Mouse (Mus musculus) stomach, embryonic 15.5 days (tissue): Measurements from ENCODE around the gene Gpsm3. TPM values are rescaled to one million over a fixed set of nuclear protein-coding genes. Genes with fewer than 3 reads are reported as not detected.

ENCODE experiments used
- ATAC-seq: fragments of 200-750 bp; cut with Nextera tagmentation; 2 replicates; pipeline ENCODE4 v1.8.0; 2017; ENCODE audit warnings: low read depth, moderate number of reproducible peaks, moderate TSS enrichment; ENCODE audit not compliant: insufficient read depth, low FRiP score
- H3K27ac ChIP-seq: fragments of 300-500 bp; sonication (generic); 2 replicates; pipeline ENCODE4 v1.5.1; 2015; ENCODE audit warnings: mild to moderate bottlenecking, inconsistent platforms
- H3K27me3 ChIP-seq: fragments of 300-500 bp; sonication (generic); replicated peaks from 2 replicates; pipeline ENCODE4 v1.6.1; 2015; ENCODE audit warnings: inconsistent platforms
- H3K36me3 ChIP-seq: fragments of 300-500 bp; sonication (generic); 2 replicates; pipeline ENCODE4 v1.6.1; 2015; ENCODE audit warnings: inconsistent platforms
- H3K4me1 ChIP-seq: fragments of 300-500 bp; sonication (generic); 2 replicates; pipeline ENCODE4 v1.6.1; 2015; ENCODE audit warnings: inconsistent platforms
- H3K4me2 ChIP-seq: fragments of 300-500 bp; sonication (generic); 2 replicates; pipeline ENCODE4 v1.6.1; 2015; ENCODE audit warnings: mild to moderate bottlenecking, inconsistent platforms
- H3K4me3 ChIP-seq: fragments of 300-500 bp; sonication (generic); replicated peaks from 2 replicates; pipeline ENCODE4 v1.5.1; 2015; ENCODE audit warnings: inconsistent platforms
- H3K9ac ChIP-seq: fragments of 300-500 bp; sonication (generic); 2 replicates; pipeline ENCODE4 v1.6.1; 2015; ENCODE audit warnings: inconsistent platforms
- H3K9me3 ChIP-seq: fragments of 300-500 bp; sonication (generic); 2 replicates; pipeline ENCODE4 v1.6.1; 2016; ENCODE audit warnings: inconsistent platforms
- WGBS: fragments of 180-500 bp; shearing (Covaris S2); methylation state at CpG from one replicate; pipeline ENCODE4 v1.1.7; 2015; 5-methylcytosine and 5-hydroxymethylcytosine counted together
- polyA plus RNA-seq: library from polyadenylated mRNA; unstranded; fragments of >200 nt; fragmentation: Nextera tagmentation; extraction: Ambion mirVana; gene quantifications from 2 replicates; pipeline ENCODE4 v1.2.1, GENCODE M21; 2015

The Gpsm3 gene
- polyA plus RNA-seq, 1 experiment from 2014 or later = 11.9 TPM

- no peaks in the 10 kb centered on the region for H3K27me3 ChIP-seq
- H3K4me2 ChIP-seq = no peak overlapping the region
- WGBS = 50% methylated on average over 3 of the region's 3 CpGs
- H3K9ac ChIP-seq = no peak overlapping the region
- no peak for ATAC-seq
- no peaks in the 10 kb centered on the region for H3K9me3 ChIP-seq
- no peak overlapping the region for H3K4me3 ChIP-seq
- H3K36me3 ChIP-seq = no peaks in the 10 kb centered on the region
- peaks cover 9% of the 10 kb centered on the region; the same call in 1 of the 2 replicates for H3K4me1 ChIP-seq
- no peak overlapping the region for H3K27ac ChIP-seq
These were observed 27.0 kb upstream of the Gpsm3 start for GRCm38 (mm10) chr17:34562595-34562994.

DNA sequence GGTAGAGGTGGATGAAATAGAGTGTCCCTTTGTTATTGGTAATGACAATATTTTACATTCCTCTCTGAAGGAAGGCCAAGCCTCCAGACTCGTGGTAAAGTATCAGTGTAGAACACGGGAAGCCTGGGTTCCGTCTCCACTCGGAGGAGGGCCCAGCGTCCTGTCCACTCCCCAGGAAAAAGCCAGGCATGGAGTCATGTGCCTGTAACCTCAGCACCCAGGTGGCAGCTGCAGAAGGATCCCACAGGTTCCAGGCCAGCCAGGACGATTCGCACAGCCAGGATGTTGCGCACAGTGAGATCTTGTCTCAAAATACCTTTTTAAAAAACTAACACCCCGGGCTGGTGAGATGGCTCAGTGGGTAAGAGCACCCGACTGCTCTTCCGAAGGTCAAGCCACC is 26.3 kb upstream of the Gpsm3 start:
- 70% methylated on average over 11 of the region's 11 CpGs for WGBS
- H3K36me3 ChIP-seq = no peaks in the 10 kb centered on the region

DNA sequence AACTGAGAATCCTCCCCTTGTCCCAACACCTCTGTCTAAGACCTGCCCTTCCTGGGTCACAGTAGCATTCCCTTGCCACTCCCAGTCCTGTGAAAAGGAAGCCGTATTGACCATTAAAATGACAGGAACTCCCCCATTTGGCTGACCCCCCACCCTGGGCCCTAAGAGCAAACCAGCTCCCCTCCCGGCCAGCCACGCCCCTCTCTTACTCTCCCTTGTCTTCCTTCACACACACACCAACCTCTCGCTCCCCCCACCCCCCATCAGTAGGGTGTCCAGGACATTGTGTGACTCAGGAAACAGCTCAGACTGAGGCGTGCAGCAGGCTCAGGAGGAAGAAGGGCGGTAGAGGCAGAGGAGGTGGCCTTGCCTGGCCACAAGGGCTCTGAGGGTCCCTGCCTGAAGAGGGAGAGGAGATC is 25.6 kb upstream of the Gpsm3 start, which contains the start of gene Notch4:
TSS of gene Notch4 (plus strand) at position 266 of the 419 bp plus-strand sequence.
- no peaks in the 10 kb centered on the region for H3K27me3 ChIP-seq
- no peaks in the 10 kb centered on the region for H3K9me3 ChIP-seq
- peak within 1 kb of the TSS; percentile 12; the same call in 1 of the 2 replicates for H3K4me3 ChIP-seq
- no peak within 1 kb of the TSS for H3K9ac ChIP-seq
- H3K4me2 ChIP-seq = peak within 1 kb of the TSS; percentile 34
- H3K36me3 ChIP-seq = no peaks in the 10 kb centered on the region
- H3K27ac ChIP-seq = peak within 1 kb of the TSS; percentile 63
- 14% methylated on average over 6 of the region's 6 CpGs for WGBS
- peak; percentile 20; the same call in 1 of the 2 replicates for ATAC-seq
- H3K4me1 ChIP-seq = peaks cover 9% of the 10 kb centered on the region; the same call in 1 of the 2 replicates

More for the DNA sequence above, 26.3 kb upstream of the Gpsm3 start:
- no peak overlapping the region for H3K4me2 ChIP-seq
- no peak for ATAC-seq
- H3K9me3 ChIP-seq = no peaks in the 10 kb centered on the region
- H3K4me1 ChIP-seq = peaks cover 9% of the 10 kb centered on the region; the same call in 1 of the 2 replicates
- H3K9ac ChIP-seq = no peak overlapping the region
- H3K27ac ChIP-seq = peak overlapping the region; percentile 11; the same call in 1 of the 2 replicates
- H3K27me3 ChIP-seq = no peaks in the 10 kb centered on the region
- H3K4me3 ChIP-seq = no peak overlapping the region

- no peak for ATAC-seq
- peak overlapping the region; percentile 34 for H3K4me2 ChIP-seq
- H3K27me3 ChIP-seq = no peaks in the 10 kb centered on the region
- H3K9me3 ChIP-seq = no peaks in the 10 kb centered on the region
- H3K4me1 ChIP-seq = peaks cover 9% of the 10 kb centered on the region; the same call in 1 of the 2 replicates
- WGBS = 54% methylated on average over 3 of the region's 3 CpGs
- H3K36me3 ChIP-seq = no peaks in the 10 kb centered on the region
- peak overlapping the region; percentile 63 for H3K27ac ChIP-seq
- no peak overlapping the region for H3K9ac ChIP-seq
- 0 out of 2 replicates have a peak overlapping the region, but pooled peaks have one; percentile 12 for H3K4me3 ChIP-seq
These were observed 24.8 kb upstream of the Gpsm3 start for GRCm38 (mm10) chr17:34564796-34565195.

GRCm38 (mm10) chr17:34567311-34567710 is 22.3 kb upstream of the Gpsm3 start:
- H3K9me3 ChIP-seq = no peaks in the 10 kb centered on the region
- no peak overlapping the region for H3K9ac ChIP-seq
- 49% methylated on average over 9 of the region's 9 CpGs for WGBS
- no peaks in the 10 kb centered on the region for H3K27me3 ChIP-seq
- H3K36me3 ChIP-seq = no peaks in the 10 kb centered on the region
- H3K4me1 ChIP-seq = peaks cover 9% of the 10 kb centered on the region; the same call in 1 of the 2 replicates
- no peak overlapping the region for H3K27ac ChIP-seq
- H3K4me3 ChIP-seq = no peak overlapping the region
- no peak overlapping the region for H3K4me2 ChIP-seq
- no peak for ATAC-seq

- no peaks in the 10 kb centered on the region for H3K9me3 ChIP-seq
- no peak overlapping the region for H3K9ac ChIP-seq
- H3K4me1 ChIP-seq = peaks cover 9% of the 10 kb centered on the region; the same call in 1 of the 2 replicates
- H3K4me2 ChIP-seq = no peak overlapping the region
- H3K4me3 ChIP-seq = no peak overlapping the region
- no peak for ATAC-seq
- H3K27me3 ChIP-seq = no peaks in the 10 kb centered on the region
- 71% methylated on average over 13 of the region's 13 CpGs for WGBS
- no peaks in the 10 kb centered on the region for H3K36me3 ChIP-seq
- no peak overlapping the region for H3K27ac ChIP-seq
These were observed 21.2 kb upstream of the Gpsm3 start for GRCm38 (mm10) chr17:34568421-34568820.

DNA sequence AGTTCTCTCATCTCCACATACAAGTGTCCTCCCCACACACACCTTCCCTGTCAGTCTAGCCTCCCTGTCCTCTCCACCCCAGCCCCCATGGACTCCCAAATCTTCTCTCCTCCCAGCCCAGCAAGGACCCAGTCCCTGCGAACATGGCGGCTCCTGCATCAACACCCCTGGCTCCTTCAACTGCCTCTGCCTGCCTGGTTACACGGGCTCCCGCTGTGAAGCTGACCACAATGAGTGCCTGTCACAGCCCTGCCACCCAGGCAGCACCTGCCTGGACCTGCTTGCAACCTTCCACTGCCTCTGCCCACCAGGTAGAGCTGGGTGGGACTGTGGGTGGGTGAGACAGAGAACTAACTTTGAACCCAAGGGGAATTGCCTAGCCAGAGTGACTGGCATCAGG is 19.7 kb upstream of the Gpsm3 start:
- H3K27me3 ChIP-seq = no peaks in the 10 kb centered on the region
- no peaks in the 10 kb centered on the region for H3K36me3 ChIP-seq
- H3K4me3 ChIP-seq = no peak overlapping the region
- no peak for ATAC-seq
- no peak overlapping the region for H3K9ac ChIP-seq
- H3K4me2 ChIP-seq = no peak overlapping the region
- H3K9me3 ChIP-seq = no peaks in the 10 kb centered on the region
- no peak overlapping the region for H3K27ac ChIP-seq
- 67% methylated on average over 4 of the region's 4 CpGs for WGBS
- no peaks in the 10 kb centered on the region for H3K4me1 ChIP-seq

DNA sequence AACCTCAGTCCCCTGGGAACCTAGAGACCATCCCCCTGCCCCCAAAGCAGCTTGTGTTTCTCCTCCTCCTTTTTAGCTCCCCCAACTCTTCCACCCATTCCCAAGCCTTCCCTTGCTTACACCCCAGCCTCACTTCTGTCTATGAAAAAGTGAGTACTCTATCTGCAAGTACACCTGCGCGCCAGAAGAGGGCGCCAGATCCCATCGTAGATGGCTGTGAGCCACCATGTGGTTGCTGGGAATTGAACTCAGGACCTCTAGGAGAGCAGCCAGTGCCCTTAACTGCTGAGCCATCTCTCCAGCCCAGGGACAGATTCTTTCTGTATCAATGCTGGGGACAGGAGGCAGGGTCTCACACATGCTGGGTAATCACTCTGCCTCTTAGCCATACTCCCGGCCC is 17.7 kb upstream of the Gpsm3 start:
- ATAC-seq = no peak
- WGBS = 18% methylated on average over 5 of the region's 5 CpGs

GRCm38 (mm10) chr17:34572361-34572760 is 17.2 kb upstream of the Gpsm3 start:
- no peak overlapping the region for H3K4me3 ChIP-seq
- peaks cover 9% of the 10 kb centered on the region for H3K4me1 ChIP-seq
- no peaks in the 10 kb centered on the region for H3K27me3 ChIP-seq
- H3K9ac ChIP-seq = no peak overlapping the region
- 16% methylated on average over 15 of the region's 15 CpGs for WGBS
- H3K36me3 ChIP-seq = no peaks in the 10 kb centered on the region
- ATAC-seq = no peak
- H3K4me2 ChIP-seq = no peak overlapping the region
- no peak overlapping the region for H3K27ac ChIP-seq
- no peaks in the 10 kb centered on the region for H3K9me3 ChIP-seq

More for the DNA sequence above, 17.7 kb upstream of the Gpsm3 start:
- Histone ChIP-seq H3K9me3 (no peaks in the 10 kb centered on the region), H3K27me3 (no peaks in the 10 kb centered on the region), H3K27ac (no peak overlapping the region), H3K4me3 (no peak overlapping the region), H3K4me2 (no peak overlapping the region), H3K4me1 (peaks cover 7% of the 10 kb centered on the region), H3K36me3 (no peaks in the 10 kb centered on the region), H3K9ac (no peak overlapping the region)

DNA sequence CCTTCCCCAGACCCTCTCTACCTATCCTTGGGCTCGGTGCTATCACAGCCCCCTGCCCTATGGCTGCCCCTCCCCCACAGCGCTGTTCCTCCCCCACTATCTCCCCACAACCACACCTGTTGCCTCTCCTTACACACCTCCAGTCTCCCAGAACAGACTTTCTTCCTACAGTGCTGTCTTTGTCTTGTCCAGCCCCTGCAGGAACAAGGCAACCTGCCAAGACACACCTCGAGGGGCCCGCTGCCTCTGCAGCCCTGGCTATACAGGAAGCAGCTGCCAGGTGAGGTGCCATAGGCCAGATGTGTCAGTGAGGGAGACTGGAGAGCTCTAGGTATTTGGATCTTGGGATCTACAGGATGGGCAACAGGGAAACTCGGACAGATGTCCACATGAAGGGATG is 13.0 kb upstream of the Gpsm3 start:
- Histone ChIP-seq H3K4me1 (peaks cover 12% of the 10 kb centered on the region), H3K27me3 (no peaks in the 10 kb centered on the region), H3K4me2 (no peak overlapping the region), H3K4me3 (no peak overlapping the region), H3K27ac (no peak overlapping the region), H3K9ac (no peak overlapping the region), H3K36me3 (no peaks in the 10 kb centered on the region), H3K9me3 (no peaks in the 10 kb centered on the region)
- peak; percentile 59; the same call in 1 of the 2 replicates for ATAC-seq
- 57% methylated on average over 5 of the region's 5 CpGs for WGBS

DNA sequence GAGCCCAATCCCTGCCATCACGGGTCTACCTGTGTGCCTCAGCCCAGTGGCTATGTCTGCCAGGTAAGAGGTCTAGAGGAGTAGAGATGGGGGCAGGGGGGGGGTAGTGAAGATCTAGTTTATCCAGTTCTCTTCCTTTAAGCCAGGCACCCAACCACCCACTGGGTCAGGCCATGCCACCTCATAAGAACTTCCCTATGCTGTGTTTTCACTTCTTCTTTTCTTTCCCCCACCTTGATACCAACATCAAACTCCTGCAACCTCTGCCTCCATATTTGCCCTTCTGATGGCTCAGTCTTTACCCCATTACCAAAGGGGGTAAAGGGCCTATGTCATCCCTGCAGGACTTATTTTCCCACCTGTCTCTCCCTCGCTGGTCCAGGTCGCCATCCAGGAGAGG is 11.5 kb upstream of the Gpsm3 start:
- H3K27ac ChIP-seq = no peak overlapping the region
- no peak for ATAC-seq
- H3K4me3 ChIP-seq = no peak overlapping the region
- no peak overlapping the region for H3K9ac ChIP-seq
- 90% methylated on average over 3 of the region's 3 CpGs for WGBS
- no peaks in the 10 kb centered on the region for H3K9me3 ChIP-seq
- H3K27me3 ChIP-seq = no peaks in the 10 kb centered on the region
- no peaks in the 10 kb centered on the region for H3K36me3 ChIP-seq
- peaks cover 12% of the 10 kb centered on the region for H3K4me1 ChIP-seq
- no peak overlapping the region for H3K4me2 ChIP-seq

GRCm38 (mm10) chr17:34582528-34582927 is 7.1 kb upstream of the Gpsm3 start:
- H3K36me3 ChIP-seq = no peaks in the 10 kb centered on the region
- H3K9ac ChIP-seq = no peak overlapping the region
- no peak for ATAC-seq
- H3K27ac ChIP-seq = no peak overlapping the region
- H3K4me2 ChIP-seq = no peak overlapping the region
- no peak overlapping the region for H3K4me3 ChIP-seq
- H3K9me3 ChIP-seq = no peaks in the 10 kb centered on the region
- 79% methylated on average over 12 of the region's 12 CpGs for WGBS
- H3K4me1 ChIP-seq = peaks cover 15% of the 10 kb centered on the region
- no peaks in the 10 kb centered on the region for H3K27me3 ChIP-seq

DNA sequence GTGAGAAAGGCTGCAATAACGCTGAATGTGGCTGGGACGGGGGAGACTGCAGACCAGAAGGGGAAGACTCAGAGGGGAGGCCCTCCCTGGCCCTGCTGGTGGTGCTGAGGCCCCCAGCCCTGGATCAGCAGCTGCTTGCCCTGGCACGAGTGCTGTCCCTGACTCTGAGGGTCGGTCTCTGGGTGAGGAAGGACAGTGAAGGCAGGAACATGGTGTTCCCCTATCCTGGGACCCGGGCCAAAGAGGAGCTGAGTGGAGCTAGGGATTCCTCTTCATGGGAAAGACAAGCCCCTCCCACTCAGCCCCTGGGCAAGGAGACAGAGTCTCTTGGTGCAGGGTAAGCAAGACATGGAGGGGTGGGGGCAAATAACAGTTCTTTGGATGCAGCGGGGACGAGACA is 6.2 kb upstream of the Gpsm3 start:
- ATAC-seq = no peak
- Histone ChIP-seq H3K27me3 (no peaks in the 10 kb centered on the region), H3K4me2 (no peak overlapping the region), H3K9ac (no peak overlapping the region), H3K4me1 (peaks cover 17% of the 10 kb centered on the region), H3K4me3 (no peak overlapping the region), H3K36me3 (no peaks in the 10 kb centered on the region), H3K9me3 (no peaks in the 10 kb centered on the region), H3K27ac (no peak overlapping the region)
- WGBS = 55% methylated on average over 7 of the region's 7 CpGs
